Mouse (Mus musculus) liver, adult 2 months (tissue): Measurements from ENCODE around the gene Racgap1.

Experiments used
- CTCF ChIP-seq: fragments of 200-500 bp; IDR thresholded peaks from 2 replicates; pipeline ENCODE4 v1.5.1; 2011; ENCODE audit warnings: low read depth, low read length, control low read depth
- POLR2A ChIP-seq: fragments of 200-500 bp; IDR thresholded peaks from 2 replicates; pipeline ENCODE4 v1.6.1; 2011; ENCODE audit warnings: low read length, control low read depth; ENCODE audit not compliant: insufficient read depth; ENCODE audit errors: extremely low read depth

DNA sequence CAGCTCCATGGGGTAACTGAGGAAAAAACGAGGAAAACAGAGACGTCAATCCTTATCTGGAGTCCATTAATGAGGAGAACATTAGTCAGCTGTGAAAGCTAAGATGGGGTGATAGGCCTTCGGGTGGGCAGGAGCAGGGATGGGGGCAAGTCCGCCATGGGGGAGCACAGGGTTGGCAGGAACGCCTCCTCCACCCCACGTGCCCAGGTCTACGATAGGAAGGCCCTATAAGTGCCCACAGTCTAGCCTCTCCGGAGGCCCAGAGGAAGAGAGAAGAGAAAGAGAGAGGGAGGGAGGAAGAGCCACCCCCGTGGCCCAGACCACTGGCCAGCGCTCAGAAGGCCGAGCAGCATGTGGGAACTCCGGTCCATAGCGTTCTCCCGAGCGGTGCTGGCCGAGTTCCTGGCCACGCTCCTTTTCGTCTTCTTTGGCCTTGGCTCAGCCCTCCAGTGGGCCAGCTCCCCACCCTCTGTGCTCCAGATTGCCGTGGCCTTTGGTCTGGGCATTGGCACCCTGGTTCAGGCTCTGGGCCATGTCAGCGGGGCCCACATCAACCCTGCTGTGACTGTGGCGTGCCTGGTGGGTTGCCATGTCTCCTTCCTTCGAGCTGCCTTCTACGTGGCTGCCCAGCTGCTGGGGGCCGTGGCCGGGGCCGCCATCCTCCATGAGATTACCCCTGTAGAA lies 72.5 kb downstream of the Racgap1 start, which contains the start of gene Aqp2:
- TF ChIP-seq CTCF (no peak), POLR2A (no peak)
